Mouse (Mus musculus): ENCODE data around the gene Xrcc1. TPM values are rescaled to one million over a fixed set of nuclear protein-coding genes. Genes with fewer than 3 reads are reported as not detected.

The Xrcc1 gene
- 110 and 125 TPM in 2 replicates for polyA plus RNA-seq (2015; fragmentation: Nextera tagmentation; extraction: Ambion mirVana)

DNA sequence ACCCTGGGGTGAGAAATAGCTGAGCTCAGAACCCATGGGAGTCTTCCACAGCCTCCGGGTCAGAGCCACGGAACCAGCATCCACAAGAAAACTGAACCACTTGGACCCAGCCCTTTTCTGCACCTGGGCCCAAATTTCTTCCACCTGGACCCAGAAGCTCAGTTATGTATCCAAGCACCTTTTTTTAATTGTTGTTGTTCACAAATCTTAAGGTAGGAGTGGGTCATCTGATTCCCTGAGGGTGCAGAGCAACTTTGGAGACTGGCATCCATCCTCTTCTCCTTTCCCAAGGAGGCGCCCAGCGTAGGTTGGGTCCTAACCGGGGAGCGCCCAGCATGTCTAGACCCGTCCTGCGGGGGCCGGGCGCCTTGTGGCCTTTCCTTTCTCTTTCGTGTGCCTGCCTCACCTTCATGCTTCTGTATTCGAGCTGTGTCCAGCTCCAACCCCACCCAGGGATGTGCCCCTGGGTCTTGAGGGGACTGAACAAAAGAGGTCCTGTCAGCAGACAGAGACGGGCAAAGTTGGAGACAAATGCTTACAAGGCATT, at the start of gene Xrcc1, which contains the start of gene Pinlyp:
TSS of gene Xrcc1 (plus strand) at position 222 of the 547 bp plus-strand sequence.
TSS of gene Pinlyp (minus strand) at position 51 of the 547 bp plus-strand sequence.
- H3K4me2 ChIP-seq, result peak within 1 kb of the TSS; percentile 66
- peaks cover 21% of the 10 kb centered on the region for H3K4me1 ChIP-seq
- H3K4me3 ChIP-seq, result peak within 1 kb of the TSS; percentile 78
- peaks cover 26% of the 10 kb centered on the region for H3K36me3 ChIP-seq
- H3K27me3 ChIP-seq, result no peaks in the 10 kb centered on the region
- H3K27ac ChIP-seq, result peak within 1 kb of the TSS; percentile 87
- H3K9ac ChIP-seq, result peak within 1 kb of the TSS; percentile 74
- ATAC-seq (ENCODE audit: insufficient number of reproducible peaks, low FRiP score, low TSS enrichment, low read depth), result no peak
- no peaks in the 10 kb centered on the region for H3K9me3 ChIP-seq
- WGBS, result 31% methylated on average over 13 of the region's 13 CpGs

DNA sequence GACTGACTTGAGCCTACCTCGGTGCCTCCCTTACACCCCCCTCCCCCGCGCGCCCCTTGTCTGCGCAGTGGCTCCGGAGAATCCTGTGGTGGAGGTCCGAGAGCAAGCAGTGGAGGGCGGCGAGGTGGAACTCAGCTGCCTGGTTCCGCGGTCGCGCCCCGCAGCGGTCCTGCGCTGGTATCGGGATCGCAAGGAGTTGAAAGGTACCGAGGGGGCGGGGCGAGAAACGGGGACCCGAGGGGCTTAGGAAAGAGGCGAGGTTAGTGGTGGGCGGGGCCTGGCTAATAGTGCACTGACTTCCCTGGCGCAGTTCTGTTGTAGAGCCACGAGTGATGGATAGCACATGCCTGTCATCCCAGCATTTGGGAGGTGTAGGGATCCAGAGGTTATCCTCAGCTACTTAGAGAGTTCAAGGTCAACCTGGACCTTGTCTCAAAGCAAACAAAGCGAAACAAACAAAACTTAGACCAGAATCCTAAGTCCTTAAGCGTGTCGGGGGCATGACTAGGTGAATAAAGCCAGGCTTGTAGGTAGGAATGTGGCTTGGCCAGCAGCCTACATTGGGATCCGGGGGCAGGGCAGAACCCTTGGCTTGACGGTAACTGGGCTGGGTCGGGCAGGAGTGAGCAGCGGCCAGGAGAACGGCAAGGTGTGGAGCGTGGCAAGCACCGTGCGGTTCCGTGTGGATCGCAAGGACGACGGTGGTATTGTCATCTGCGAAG, 46.1 kb upstream of the Xrcc1 start:
- ATAC-seq (ENCODE audit: insufficient number of reproducible peaks, low FRiP score, low TSS enrichment, low read depth), result 0 out of 2 replicates have a peak, but pooled peaks have one; percentile 50
- whole genome bisulfite sequencing, result 10% methylated on average over 43 of the region's 43 CpGs
- Histone ChIP-seq H3K4me2 (peak overlapping the region; percentile 64), H3K27ac (no peak overlapping the region), H3K36me3 (no peaks in the 10 kb centered on the region), H3K9me3 (no peaks in the 10 kb centered on the region), H3K27me3 (peaks cover 41% of the 10 kb centered on the region), H3K4me1 (peaks cover 20% of the 10 kb centered on the region), H3K9ac (no peak overlapping the region; the same call in 1 of the 2 replicates), H3K4me3 (peak overlapping the region; percentile 32)

DNA sequence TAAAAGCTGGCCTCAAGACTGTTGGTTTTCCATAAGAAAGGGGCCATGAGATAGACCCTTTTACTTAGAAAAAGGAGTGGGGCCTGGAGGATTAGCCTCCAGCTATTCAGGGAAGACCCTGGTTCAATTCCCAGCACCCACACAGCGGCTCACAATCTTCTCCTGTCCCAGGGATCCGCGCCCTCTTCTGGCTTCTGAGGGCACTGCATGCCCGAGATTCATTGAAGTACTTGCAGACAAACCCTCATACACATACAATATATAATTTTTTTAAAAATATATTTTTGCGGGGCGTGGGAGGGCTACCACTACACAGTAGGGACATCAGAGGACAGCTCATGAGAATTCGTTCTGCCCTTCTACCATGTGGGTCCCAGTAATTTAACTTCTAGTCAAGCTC, 45.2 kb upstream of the Xrcc1 start:
- H3K4me3 ChIP-seq, result no peak overlapping the region
- H3K36me3 ChIP-seq, result no peaks in the 10 kb centered on the region
- peaks cover 29% of the 10 kb centered on the region for H3K4me1 ChIP-seq
- no peak overlapping the region for H3K9ac ChIP-seq
- no peaks in the 10 kb centered on the region for H3K9me3 ChIP-seq
- peaks cover 41% of the 10 kb centered on the region for H3K27me3 ChIP-seq
- ATAC-seq (ENCODE audit: insufficient number of reproducible peaks, low FRiP score, low TSS enrichment, low read depth), result no peak
- no peak overlapping the region for H3K4me2 ChIP-seq
- 27% methylated on average over 7 of the region's 7 CpGs for WGBS
- H3K27ac ChIP-seq, result no peak overlapping the region

DNA sequence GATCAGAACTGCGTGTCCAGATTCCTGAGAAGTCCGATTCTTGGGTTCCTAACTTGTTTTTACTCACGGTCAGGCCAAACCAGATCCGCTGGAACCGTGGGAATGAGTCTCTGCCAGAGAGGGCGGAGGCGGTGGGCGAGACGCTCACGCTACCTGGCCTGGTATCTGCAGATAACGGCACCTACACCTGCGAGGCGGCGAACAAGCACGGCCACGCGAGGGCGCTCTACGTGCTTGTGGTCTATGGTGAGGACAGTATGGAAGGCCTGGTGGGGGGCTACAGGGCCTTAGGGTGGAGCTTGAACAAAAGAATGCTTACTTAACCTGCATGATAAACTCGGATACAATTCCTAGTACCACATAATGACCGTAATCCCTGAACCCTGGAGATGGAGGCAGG, 44.6 kb upstream of the Xrcc1 start:
- Histone ChIP-seq H3K4me1 (peaks cover 35% of the 10 kb centered on the region), H3K27ac (no peak overlapping the region), H3K9me3 (no peaks in the 10 kb centered on the region), H3K4me3 (no peak overlapping the region), H3K9ac (no peak overlapping the region), H3K27me3 (peaks cover 41% of the 10 kb centered on the region), H3K4me2 (no peak overlapping the region), H3K36me3 (no peaks in the 10 kb centered on the region)
- WGBS, result 42% methylated on average over 21 of the region's 21 CpGs
- no peak for ATAC-seq (ENCODE audit: insufficient number of reproducible peaks, low FRiP score, low TSS enrichment, low read depth)

DNA sequence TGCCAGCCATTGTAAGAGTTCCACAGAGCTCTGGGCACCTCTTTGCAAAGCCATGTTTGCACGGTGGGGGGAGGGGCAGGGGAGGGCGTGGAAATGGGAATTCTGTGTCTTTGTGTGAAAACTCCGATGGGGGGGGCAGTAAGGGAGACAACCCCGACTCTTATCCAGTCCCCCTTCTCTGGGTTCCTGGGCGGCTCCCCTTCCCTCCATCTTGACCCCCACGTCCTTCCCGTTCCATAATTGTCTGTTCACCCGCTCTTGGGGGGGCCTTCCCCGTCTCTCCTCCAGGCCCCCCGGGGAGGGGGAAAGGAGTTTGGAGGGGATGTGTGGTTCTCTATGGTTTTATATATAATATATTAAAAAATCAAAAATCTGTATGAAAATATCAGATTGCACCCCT, 42.1 kb upstream of the Xrcc1 start:
- Histone ChIP-seq H3K9me3 (no peaks in the 10 kb centered on the region), H3K27me3 (peaks cover 32% of the 10 kb centered on the region), H3K9ac (no peak overlapping the region), H3K27ac (no peak overlapping the region), H3K4me1 (peaks cover 46% of the 10 kb centered on the region), H3K4me2 (no peak overlapping the region), H3K4me3 (no peak overlapping the region), H3K36me3 (no peaks in the 10 kb centered on the region)
- 15% methylated on average over 10 of the region's 10 CpGs for WGBS
- ATAC-seq (ENCODE audit: insufficient number of reproducible peaks, low FRiP score, low TSS enrichment, low read depth), result no peak

DNA sequence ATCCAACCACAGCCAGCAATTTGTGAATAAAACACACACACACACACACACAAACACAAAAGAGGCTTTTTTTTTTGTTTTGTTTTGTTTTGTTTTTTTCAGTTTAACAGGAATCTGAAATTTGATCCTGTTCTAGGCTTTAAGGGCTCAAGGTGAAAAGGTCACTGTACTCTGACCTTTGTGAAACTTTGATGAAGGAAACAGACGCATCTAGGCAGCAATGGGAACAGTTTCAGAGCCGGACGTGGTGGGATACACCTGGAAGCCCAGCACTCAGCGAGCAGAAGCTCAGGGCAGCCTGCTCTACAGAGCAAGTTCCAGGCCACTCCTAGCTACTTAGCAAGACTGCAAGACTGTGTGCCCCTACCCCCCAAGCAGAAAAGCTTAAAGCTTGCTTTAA, 41.2 kb upstream of the Xrcc1 start:
- H3K9ac ChIP-seq, result no peak overlapping the region
- no peaks in the 10 kb centered on the region for H3K36me3 ChIP-seq
- H3K4me2 ChIP-seq, result no peak overlapping the region
- H3K9me3 ChIP-seq, result no peaks in the 10 kb centered on the region
- H3K27ac ChIP-seq, result no peak overlapping the region
- 23% methylated on average over 4 of the region's 4 CpGs for WGBS
- peaks cover 23% of the 10 kb centered on the region for H3K27me3 ChIP-seq
- H3K4me3 ChIP-seq, result no peak overlapping the region
- peaks cover 43% of the 10 kb centered on the region for H3K4me1 ChIP-seq
- no peak for ATAC-seq (ENCODE audit: insufficient number of reproducible peaks, low FRiP score, low TSS enrichment, low read depth)

DNA sequence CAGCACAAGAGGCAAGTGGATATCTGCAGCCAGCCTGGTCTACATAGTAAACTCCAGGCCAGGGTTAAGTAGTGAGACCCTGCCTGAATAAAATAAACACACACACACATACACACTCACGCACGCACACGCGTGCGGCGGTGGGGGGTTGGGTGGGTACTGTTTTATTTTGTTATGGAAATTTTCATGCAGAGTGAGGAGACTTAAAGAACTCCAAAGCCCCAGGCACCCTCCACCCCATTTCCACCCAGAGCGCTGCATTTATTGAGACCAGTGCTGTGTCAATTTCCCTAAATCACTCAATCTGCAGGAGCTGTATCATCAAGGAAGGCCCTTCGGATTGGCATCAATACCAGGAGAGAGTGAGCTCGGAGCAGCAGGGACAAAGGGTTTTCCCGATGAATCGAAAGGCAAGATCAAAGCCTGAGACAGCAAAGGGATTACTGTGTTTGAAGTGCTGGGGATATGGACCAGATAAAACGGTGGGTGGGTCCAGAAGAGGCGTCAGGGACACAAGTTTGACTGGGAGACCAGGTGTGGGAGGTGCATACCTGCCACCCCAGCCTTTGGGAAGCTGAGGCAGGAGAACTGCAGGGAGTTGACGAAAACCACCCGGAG, 40.5 kb upstream of the Xrcc1 start:
- H3K36me3 ChIP-seq, result no peaks in the 10 kb centered on the region
- no peak for ATAC-seq (ENCODE audit: insufficient number of reproducible peaks, low FRiP score, low TSS enrichment, low read depth)
- H3K9me3 ChIP-seq, result no peaks in the 10 kb centered on the region
- peaks cover 17% of the 10 kb centered on the region for H3K27me3 ChIP-seq
- WGBS, result 29% methylated on average over 15 of the region's 15 CpGs
- H3K4me3 ChIP-seq, result peak overlapping the region; percentile 80; the same call in 1 of the 2 replicates
- H3K4me2 ChIP-seq, result peak overlapping the region; percentile 79
- H3K27ac ChIP-seq, result peak overlapping the region; percentile 99
- H3K4me1 ChIP-seq, result peaks cover 36% of the 10 kb centered on the region
- H3K9ac ChIP-seq, result no peak overlapping the region

DNA sequence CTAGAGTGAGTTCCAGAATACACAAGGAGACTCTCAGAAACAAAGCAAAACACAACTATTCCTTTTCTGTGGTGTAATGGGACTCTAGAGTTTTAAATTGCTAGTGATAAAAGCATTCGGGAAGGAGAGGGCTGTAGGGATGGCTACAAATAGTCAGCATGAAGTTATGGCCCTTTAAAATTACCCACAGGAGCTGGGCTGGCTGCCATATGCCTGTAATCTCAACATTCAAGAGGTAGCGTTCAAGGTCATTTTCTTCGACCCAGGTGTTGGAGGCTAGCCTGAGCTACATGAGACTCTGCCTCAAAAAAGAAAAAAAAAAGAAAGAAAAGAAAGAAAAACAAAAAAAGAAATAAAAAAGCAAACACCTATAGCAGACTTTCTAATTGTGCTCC, 40.0 kb upstream of the Xrcc1 start:
- 13% methylated on average over 3 of the region's 3 CpGs for WGBS
- peak overlapping the region; percentile 99 for H3K27ac ChIP-seq
- no peak; the same call in 1 of the 2 replicates for ATAC-seq (ENCODE audit: insufficient number of reproducible peaks, low FRiP score, low TSS enrichment, low read depth)

DNA sequence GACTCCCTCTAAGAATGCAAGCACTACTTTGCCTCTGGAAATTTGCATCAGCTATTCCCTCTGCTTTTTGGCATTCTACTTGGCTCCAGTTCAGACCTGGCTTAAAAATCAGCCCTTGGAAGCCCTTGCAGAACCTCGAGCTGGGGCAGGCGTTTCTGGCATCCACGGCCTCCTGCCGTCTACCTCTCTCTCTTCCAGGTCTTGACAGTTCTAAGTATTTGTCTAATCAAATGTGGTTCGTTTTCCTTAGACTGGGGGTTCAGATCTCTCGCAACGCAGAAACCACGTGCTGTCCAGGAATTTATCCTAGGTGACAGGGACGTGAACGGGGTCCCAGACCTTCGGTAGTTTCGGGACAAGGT, 39.6 kb upstream of the Xrcc1 start:
- H3K27ac ChIP-seq, result peak overlapping the region; percentile 99
- peaks cover 36% of the 10 kb centered on the region for H3K4me1 ChIP-seq
- under 1% methylated on average over 12 of the region's 12 CpGs for WGBS
- H3K9ac ChIP-seq, result no peak overlapping the region
- H3K36me3 ChIP-seq, result peaks cover 2% of the 10 kb centered on the region; the same call in 1 of the 2 replicates
- H3K9me3 ChIP-seq, result no peaks in the 10 kb centered on the region
- peak overlapping the region; percentile 80 for H3K4me3 ChIP-seq
- H3K4me2 ChIP-seq, result peak overlapping the region; percentile 79
- ATAC-seq (ENCODE audit: insufficient number of reproducible peaks, low FRiP score, low TSS enrichment, low read depth), result peak; percentile 17; the same call in 1 of the 2 replicates
- H3K27me3 ChIP-seq, result peaks cover 13% of the 10 kb centered on the region; the same call in 1 of the 2 replicates

More for the DNA sequence above, 40.0 kb upstream of the Xrcc1 start:
- no peaks in the 10 kb centered on the region for H3K36me3 ChIP-seq
- peaks cover 36% of the 10 kb centered on the region for H3K4me1 ChIP-seq
- H3K27me3 ChIP-seq, result peaks cover 13% of the 10 kb centered on the region; the same call in 1 of the 2 replicates
- H3K9ac ChIP-seq, result no peak overlapping the region
- H3K4me2 ChIP-seq, result peak overlapping the region; percentile 79
- H3K9me3 ChIP-seq, result no peaks in the 10 kb centered on the region
- H3K4me3 ChIP-seq, result peak overlapping the region; percentile 80

DNA sequence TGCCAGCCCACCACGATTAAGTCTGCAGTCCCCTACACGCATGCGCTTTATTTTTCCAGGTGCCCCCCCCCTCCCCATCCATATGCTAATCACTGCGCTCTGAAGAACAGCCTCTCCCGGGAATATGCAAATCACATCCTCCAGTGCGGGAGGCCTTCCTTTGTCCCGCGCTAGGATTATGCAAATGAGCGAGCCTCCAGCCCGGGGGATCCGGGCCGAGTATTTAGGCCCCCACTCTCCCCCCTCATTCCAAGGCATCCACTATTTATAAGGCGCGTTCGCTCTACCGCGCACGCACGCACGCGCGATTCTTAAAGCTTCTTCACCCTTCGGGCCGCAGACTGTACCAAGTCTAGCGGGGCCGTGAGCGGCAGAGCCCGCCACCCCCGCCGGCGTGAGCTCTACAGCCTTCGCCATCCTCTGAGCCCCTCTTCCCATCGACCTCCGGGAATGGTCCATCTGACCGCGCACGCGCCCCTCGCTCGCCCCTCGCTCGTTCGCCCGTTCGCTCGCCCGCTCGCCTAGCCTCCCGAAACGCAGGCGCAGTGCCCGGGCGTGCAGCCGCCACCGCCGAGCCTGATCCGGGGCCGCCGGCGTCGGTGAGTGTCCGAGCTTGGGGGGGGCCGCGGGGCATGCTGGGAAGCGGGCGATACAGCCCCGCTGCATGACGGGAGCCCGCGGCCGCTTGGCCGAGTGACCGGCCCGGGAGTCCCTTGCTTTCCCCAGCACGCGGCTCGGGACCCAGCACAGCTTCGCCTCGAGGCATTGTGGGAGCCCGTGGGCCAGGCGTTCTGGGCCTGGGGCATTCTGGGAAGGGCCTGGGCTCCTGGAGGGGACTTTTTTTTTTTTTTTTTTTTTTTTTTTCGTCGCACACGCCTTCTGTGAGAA, 39.0 kb upstream of the Xrcc1 start, which contains the start of gene Zfp428:
TSS of gene Zfp428 (plus strand) at position 169 of the 888 bp plus-strand sequence.
- Histone ChIP-seq H3K4me3 (peak within 1 kb of the TSS; percentile 80), H3K9ac (peak within 1 kb of the TSS; percentile 94), H3K36me3 (peaks cover 6% of the 10 kb centered on the region; the same call in 1 of the 2 replicates), H3K27ac (peak within 1 kb of the TSS; percentile 99), H3K4me2 (peak within 1 kb of the TSS; percentile 79), H3K9me3 (no peaks in the 10 kb centered on the region), H3K4me1 (peaks cover 36% of the 10 kb centered on the region), H3K27me3 (peaks cover 10% of the 10 kb centered on the region; the same call in 1 of the 2 replicates)
- WGBS, result 0% methylated on average over 84 of the region's 84 CpGs
- peak; percentile 74 for ATAC-seq (ENCODE audit: insufficient number of reproducible peaks, low FRiP score, low TSS enrichment, low read depth)

DNA sequence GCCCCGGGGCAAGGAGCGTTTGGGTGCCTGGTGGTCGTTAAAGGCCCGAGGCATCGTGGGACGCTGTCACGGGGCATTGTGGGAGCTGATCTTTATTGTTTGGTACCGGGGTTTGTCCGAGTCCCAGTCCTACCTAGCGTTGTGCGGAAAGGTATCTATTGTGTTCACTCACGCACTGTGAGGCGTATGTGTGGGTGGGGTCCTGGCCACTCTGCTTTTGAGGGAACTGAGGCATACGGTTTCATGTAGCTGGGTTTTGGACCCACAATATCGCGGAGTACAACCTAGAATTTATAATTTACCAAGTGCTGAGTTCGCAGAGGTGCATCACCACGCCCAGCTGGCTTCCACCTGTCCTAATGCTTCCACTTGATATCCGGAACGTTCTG, 38.4 kb upstream of the Xrcc1 start:
- ATAC-seq (ENCODE audit: insufficient number of reproducible peaks, low FRiP score, low TSS enrichment, low read depth), result 0 out of 2 replicates have a peak, but pooled peaks have one; percentile 8
- under 1% methylated on average over 20 of the region's 20 CpGs for WGBS

More for the DNA sequence above, 38.4 kb upstream of the Xrcc1 start:
- Histone ChIP-seq H3K36me3 (peaks cover 9% of the 10 kb centered on the region; the same call in 1 of the 2 replicates), H3K27me3 (0 out of 2 replicates have a peak, but pooled peaks cover 5% of the 10 kb centered on the region), H3K4me2 (peak overlapping the region; percentile 79), H3K4me1 (peaks cover 36% of the 10 kb centered on the region), H3K27ac (peak overlapping the region; percentile 99), H3K9ac (peak overlapping the region; percentile 94), H3K4me3 (peak overlapping the region; percentile 80), H3K9me3 (no peaks in the 10 kb centered on the region)

Data from limb, embryonic 15.5 days (tissue).